Mouse (Mus musculus) adipocyte (in vitro differentiated cells): ENCODE results near the gene Slc25a17.
A peak's percentile ranks its signal among the peaks of the same experiment; 100 is the strongest.

Experiments used
- DNase-seq: peaks from one replicate; pipeline ENCODE4 v3.0.0-alpha.2; 2016; ENCODE audit warnings: low spot score

Gene Slc25a17

DNA sequence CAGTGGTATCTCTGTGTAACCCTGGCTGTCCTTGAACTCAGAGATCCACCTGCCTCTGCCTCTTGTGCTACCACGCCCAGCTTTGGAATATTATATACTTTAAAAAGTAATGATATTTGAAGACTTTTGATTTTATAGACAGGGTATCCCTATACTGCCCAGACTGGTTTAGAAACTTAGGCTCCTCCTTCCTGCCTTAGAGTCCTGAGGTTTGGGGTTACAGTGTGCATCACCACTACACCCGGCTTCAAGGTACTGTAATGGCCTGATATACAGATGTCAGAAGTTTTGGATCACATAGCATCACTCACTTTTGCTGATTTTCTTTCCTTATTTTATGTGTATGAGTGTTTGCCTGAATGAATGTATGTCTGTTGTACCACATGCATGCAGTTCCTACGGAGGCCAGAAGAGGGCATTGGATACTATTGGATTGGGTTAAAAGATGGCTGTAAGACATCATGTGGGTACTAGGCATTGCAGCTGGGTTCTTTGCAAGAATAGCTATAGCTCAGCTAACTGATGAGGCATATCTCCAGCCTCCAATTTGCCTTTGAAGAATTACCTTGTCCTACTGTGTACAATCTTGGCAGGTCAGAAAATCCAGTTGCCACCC lies 5.4 kb downstream of the Slc25a17 start:
- no peak for DNase-seq

DNA sequence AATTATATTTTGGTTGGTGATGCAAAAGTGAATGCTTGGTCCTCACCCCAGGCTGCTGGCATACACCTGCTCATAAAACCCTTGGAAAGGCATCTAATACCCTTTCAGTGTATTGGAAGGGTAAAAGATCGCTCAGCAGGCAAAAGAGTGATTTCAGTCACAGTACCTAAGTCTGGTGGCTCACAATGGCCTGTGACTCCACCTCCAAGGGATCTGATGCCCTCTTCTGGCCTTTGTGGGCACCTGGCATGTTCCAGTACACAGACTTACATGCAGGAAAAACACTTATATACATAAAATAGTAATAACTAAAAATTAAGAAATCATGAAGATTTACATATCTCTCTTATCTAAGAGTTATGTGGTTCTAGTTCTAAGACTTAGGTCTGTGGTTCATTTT lies 8.0 kb downstream of the Slc25a17 start:
- no peak for DNase-seq

DNA sequence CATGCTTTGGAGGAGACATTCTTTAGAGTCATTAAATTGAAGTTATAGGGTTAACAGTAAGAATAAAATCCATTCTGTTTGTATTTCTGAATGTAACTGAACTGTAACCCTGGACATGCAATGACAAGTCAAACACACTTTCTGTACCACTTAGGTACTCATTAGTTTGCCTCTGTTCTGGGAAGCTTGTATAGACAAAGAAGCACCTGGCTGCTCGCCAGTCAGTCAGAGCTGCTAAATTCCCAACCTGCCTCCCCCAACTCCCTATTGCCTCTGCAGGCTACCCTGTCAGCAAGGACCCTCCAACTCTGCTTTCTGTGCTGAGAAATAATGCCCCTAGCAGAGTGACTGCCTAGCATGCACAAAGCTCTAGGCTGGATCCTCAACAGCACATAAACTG lies 10.2 kb downstream of the Slc25a17 start:
- no peak for DNase-seq

- no peak for DNase-seq
Observed at GRCm38 (mm10) chr15:81348366-81348765, 12.2 kb downstream of the Slc25a17 start.

DNA sequence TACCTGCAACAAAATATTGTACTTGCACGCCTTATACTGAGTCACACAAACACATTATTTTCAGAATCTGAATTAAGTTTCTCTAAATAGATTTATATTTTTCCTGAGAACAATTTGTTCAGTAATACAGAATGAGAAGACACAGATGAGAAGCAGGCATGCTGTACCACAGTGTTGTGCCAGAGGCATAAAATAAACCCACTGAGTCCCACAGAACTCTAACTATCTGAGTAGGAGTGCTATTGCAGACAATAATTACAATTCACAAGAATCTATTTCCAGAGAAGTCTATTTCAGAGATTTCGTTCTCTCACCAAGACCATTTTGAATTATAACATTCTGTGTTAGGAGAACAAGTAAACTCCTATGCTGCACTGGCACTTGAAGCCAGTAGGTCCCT lies 13.1 kb downstream of the Slc25a17 start:
- no peak for DNase-seq

GRCm38 (mm10) chr15:81341426-81341825 lies 19.2 kb downstream of the Slc25a17 start:
- DNase-seq = peak; percentile 75

GRCm38 (mm10) chr15:81339158-81339557 lies 21.5 kb downstream of the Slc25a17 start:
- peak; percentile 74 for DNase-seq

GRCm38 (mm10) chr15:81336466-81336865 lies 24.1 kb downstream of the Slc25a17 start:
- DNase-seq = no peak

- DNase-seq = no peak
Observed at GRCm38 (mm10) chr15:81332517-81332916, 28.1 kb downstream of the Slc25a17 start.

GRCm38 (mm10) chr15:81330816-81331433 lies 29.7 kb downstream of the Slc25a17 start:
- no peak for DNase-seq

DNA sequence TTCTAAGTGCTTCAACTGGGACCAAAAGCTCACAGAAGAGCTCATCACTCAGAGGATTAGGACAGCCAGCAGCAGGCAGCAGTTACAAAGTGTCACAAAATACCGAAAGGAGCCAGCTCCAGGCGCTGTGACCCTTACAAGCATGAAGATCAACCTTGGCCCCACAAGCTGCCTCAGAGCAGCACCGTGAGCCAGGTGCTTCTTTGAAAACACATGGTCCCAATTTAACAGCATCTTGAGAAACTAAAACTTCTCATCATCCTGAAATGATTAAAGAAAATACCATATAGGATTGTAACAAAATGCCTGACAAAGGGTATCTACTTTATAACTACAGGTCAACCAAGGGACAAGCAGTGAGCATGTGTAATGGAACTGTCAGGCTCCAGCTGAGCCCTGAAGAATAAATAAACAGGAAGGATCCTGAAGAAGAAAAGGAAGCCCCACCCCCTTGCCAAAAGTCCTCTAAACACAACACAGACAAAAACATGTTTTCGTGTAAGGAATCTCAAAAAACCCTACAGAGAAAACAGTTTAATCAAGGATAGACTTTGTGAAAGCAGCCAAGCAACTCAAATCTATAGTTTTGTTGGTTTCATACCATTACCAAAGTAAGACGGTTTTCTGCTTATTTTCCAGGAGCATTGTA lies 30.8 kb downstream of the Slc25a17 start:
- no peak for DNase-seq

- no peak for DNase-seq
Observed at GRCm38 (mm10) chr15:81327501-81327900, 33.1 kb downstream of the Slc25a17 start.

- DNase-seq = peak; percentile 52
Observed at GRCm38 (mm10) chr15:81324979-81325378, 35.6 kb downstream of the Slc25a17 start.

DNA sequence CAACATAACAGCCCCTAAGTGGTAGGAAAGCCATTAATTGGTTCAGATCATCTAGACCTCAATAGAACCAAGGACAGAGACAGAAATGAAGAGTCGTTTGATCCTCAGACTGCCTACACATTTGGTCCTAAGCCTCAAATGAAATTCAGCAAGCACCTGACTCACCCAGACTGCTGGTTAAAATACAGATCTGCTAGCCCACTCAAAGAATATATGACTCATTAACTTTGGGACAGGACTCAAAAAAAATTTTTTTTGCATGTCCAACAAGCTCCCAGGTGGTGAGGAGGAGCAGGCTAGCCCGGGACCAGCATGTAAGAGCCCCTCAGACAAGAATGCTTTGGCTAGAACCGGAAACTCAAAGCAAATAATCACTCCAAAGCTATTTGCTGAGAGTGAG lies 40.5 kb downstream of the Slc25a17 start:
- no peak for DNase-seq

GRCm38 (mm10) chr15:81319462-81319861 lies 41.1 kb downstream of the Slc25a17 start:
- DNase-seq = no peak

DNA sequence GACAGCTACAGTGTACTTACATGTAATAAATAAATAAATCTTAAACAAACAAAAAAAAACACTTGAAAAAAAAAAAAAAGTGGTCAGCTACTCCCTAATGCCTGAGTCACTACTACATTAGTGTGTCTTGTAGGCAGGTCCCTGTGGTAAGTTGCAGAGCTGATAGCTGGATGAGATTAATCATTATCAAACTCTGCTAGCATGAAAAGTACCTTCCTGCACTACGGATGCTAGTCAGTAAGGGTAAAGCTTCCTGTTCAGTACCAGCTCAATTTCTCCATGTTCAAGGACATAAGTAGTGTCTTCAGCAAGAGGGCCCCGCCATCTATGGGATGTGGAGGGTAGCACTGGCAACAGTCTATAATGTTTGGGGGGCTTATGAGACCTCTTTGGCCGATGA lies 46.7 kb downstream of the Slc25a17 start:
- no peak for DNase-seq

DNA sequence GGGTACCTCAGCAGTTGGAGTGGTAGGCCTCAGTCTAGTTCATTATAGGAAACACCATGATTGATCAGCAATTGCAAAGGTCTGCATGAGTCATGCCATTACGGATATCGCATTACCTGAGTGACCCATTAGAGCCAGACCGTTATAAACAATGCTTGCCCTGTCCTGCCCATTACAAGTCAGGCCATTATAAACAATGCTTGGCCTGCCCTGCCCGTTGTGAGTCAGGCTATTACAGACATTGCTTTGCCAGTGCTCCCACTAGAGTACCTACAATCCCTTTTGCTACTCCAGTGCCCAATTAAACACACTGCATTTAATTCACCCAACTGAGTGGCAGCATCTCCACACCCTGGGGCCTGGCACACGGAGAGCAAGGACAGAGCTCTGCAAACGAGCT lies 49.6 kb downstream of the Slc25a17 start:
- no peak for DNase-seq

DNA sequence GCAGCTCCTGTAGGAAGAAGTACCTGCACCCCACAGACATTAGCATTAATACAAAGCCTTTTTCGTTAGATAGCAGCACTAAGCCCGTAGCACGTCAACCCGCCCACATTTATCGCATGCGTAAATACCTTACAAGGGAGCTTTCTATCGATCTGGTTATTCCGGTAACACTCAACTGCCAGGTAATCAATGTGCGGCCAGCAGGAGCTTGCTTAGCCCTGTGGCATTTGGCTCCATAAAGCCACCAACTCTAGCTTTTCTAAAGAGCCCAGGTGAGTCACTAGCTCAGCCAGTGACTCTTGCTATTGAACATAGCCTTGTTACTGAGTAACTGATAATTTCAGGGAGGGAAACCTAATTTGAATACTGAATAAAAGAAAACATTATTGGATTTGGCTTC lies 50.3 kb downstream of the Slc25a17 start:
- no peak for DNase-seq

- no peak for DNase-seq
Observed at GRCm38 (mm10) chr15:81308038-81308437, 52.6 kb downstream of the Slc25a17 start.

DNA sequence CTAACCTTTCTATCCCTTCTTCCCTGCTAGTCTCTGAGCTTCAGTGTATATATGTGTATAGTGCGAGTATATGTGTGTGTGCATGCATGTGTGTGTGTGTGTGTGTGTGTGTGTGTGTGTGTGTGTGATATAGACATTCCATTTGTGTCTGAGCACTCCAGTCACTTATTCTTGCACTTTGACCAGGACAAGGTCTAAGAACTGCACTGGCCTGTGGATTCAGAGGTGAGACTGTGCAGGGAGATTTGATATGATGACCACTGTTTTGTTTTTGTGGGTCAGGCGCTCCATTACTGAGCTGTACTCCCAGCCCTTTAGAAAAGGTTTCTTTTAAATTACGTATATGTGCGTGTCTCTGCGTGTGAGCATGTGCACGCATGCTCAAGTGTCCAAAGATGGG lies 54.1 kb downstream of the Slc25a17 start:
- no peak for DNase-seq

DNA sequence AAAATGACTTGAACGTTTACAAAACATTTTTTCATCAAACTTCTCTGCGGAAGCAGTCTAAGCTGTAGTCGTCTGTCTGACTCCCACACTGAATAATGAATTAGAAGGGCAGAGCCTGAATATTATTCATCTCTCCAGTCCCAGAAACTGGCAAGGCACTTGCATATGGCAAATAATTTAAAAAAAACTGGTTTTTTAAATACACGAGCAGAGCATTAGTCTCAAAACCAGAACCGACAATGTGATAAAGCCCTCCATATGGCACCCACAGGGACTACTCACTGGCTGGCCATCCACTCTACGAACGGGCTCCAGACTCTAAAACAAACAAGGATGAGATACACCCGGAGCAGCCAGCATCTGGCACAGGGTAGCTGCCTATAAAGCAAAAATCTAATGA lies 55.6 kb downstream of the Slc25a17 start:
- DNase-seq = no peak

DNA sequence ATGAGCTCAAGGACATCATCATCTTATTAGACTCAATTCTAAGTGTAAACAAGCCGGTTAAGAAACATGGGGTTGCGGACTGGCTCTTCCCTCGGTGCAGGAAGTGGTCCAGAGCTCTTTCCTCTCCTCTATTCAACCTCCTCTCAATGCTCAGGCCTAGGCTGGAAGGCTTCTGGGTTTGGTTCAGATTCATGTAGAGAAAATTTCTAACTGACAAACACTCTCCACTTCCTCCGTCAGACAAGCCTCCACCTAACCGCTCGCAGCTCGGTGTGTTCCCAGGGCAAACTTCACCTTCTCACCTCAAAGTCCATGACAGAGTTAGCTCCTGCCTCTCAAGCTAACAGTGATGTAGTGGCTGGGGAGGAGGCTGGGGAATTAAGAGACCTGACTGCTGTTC lies 56.6 kb downstream of the Slc25a17 start:
- no peak for DNase-seq

- peak; percentile 64 for DNase-seq
Observed at GRCm38 (mm10) chr15:81302151-81302808, 58.3 kb downstream of the Slc25a17 start.
